Mouse (Mus musculus) ES-E14 (cell line): ENCODE data around the gene Antxr1. TPM values are rescaled to one million over a fixed set of nuclear protein-coding genes. Genes with fewer than 3 reads are reported as not detected.

ENCODE experiments used
- DNase-seq: peaks from one replicate; pipeline ENCODE4 v3.0.0-alpha.2; 2013; ENCODE audit warnings: low read depth, low spot score
- H3K27ac ChIP-seq: 2 replicates; pipeline ENCODE4 v1.5.1; 2012; ENCODE audit warnings: low read depth, mild to moderate bottlenecking, low read length, moderate library complexity, mixed read lengths; ENCODE audit not compliant: poor library complexity, insufficient read depth, severe bottlenecking
- H3K36me3 ChIP-seq: 2 replicates; pipeline ENCODE4 v1.6.1; 2012; ENCODE audit warnings: mild to moderate bottlenecking, low read length, moderate library complexity, mixed read lengths; ENCODE audit not compliant: control insufficient read depth, poor library complexity, insufficient read depth, severe bottlenecking
- H3K4me1 ChIP-seq, 2 experiments: fragments of 150-350 bp in 1 of 2; sonication (generic) in 1 of 2; 2 replicates each; pipeline ENCODE4 v1.6.1; 2012; ENCODE audit warnings: low read length in 2 of 2, mild to moderate bottlenecking in 1 of 2, mixed read lengths in 1 of 2; ENCODE audit not compliant: control insufficient read depth in 2 of 2, insufficient read depth in 2 of 2, poor library complexity in 1 of 2
- H3K4me3 ChIP-seq, 2 experiments: fragments of 150-350 bp in 1 of 2; sonication (generic) in 1 of 2; 2 replicates each; pipeline ENCODE4 v1.5.1; 2012; ENCODE audit warnings: low read length in 2 of 2, low read depth in 1 of 2, mild to moderate bottlenecking in 1 of 2, mixed read lengths in 1 of 2; ENCODE audit not compliant: insufficient read depth in 1 of 2, poor library complexity in 1 of 2, severe bottlenecking in 1 of 2
- H3K9ac ChIP-seq: 2 replicates; pipeline ENCODE4 v1.6.1; 2012; ENCODE audit warnings: low read depth, mild to moderate bottlenecking, low read length, mixed read lengths; ENCODE audit not compliant: poor library complexity, insufficient read depth, severe bottlenecking
- H3K9me3 ChIP-seq: fragments of 150-350 bp; sonication (generic); 2 replicates; pipeline ENCODE4 v1.6.1; 2012; ENCODE audit warnings: low read depth, mild to moderate bottlenecking, low read length; ENCODE audit not compliant: control insufficient read depth, insufficient read depth
- CHD2 ChIP-seq: IDR thresholded peaks from 2 replicates; pipeline ENCODE4 v1.6.1; 2014; ENCODE audit warnings: mild to moderate bottlenecking, low read depth, low read length, inconsistent platforms
- HCFC1 ChIP-seq: IDR thresholded peaks from 2 replicates; pipeline ENCODE4 v1.6.1; 2012; ENCODE audit warnings: low read length, inconsistent platforms, borderline replicate concordance; ENCODE audit not compliant: insufficient read depth
- MAFK ChIP-seq: IDR thresholded peaks from 2 replicates; pipeline ENCODE4 v1.6.1; 2014; ENCODE audit warnings: mild to moderate bottlenecking, low read depth, low read length, inconsistent platforms; ENCODE audit not compliant: insufficient read depth
- ZC3H11A ChIP-seq: IDR thresholded peaks from 2 replicates; pipeline ENCODE4 v1.6.1; 2012; ENCODE audit warnings: low read depth, mild to moderate bottlenecking, inconsistent platforms, low read length, borderline replicate concordance
- ZNF384 ChIP-seq: IDR thresholded peaks from 2 replicates; pipeline ENCODE4 v1.6.1; 2012; ENCODE audit warnings: low read depth, low read length, inconsistent platforms
- in situ Hi-C, 2 experiments: fragments of 600-800 bp; cut with MboI; formaldehyde crosslinking; loops; one replicate each; pipeline ENCODE4 v1.15.1; 2025; ENCODE audit warnings: low sequenced_read_pairs in 2 of 2, inconsistent platforms in 1 of 2; ENCODE audit not compliant: unreplicated experiment in 2 of 2
- total RNA-seq: library from RNA; depleted of rRNA; stranded (reverse); fragments of 300-350 nt; gene quantifications from 2 replicates; pipeline ENCODE4 v1.2.3, GENCODE M21; 2012

Gene Antxr1
- total RNA-seq, 1 experiment: 2.5 TPM

DNA sequence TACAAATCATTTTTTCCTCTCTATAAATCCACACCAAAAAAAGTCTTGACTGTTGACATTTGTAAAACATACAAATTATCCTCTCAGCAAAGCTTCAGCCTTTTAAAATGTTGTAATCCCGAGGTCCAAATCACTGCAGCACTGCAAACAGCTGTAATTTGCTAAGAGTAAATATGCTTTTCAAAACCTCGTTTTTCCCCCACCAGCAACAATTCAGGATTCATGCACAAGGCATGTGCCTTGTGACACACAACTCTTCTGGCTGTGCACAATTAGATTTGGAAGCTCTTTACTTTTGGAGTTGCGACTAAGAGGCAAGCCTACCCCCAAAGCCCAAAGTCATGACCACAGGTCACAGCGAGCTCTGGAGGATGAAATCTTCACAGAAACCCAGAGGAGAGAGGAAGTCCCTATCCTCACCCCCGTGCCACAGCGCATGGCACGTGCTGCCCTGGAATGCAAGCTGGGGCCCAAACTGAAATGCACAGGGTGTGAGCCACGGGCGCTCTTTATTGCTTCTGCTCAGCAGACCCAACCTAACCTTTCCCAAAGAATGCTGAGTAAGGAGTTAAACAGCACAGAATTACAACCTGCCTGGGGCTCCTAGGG lies 87.3 kb downstream of the Antxr1 start:
- no peaks in the 10 kb centered on the region for H3K4me1 ChIP-seq
- H3K27ac ChIP-seq: no peak overlapping the region
- no peaks in the 10 kb centered on the region for H3K9me3 ChIP-seq
- in situ Hi-C loops: no loop called here
- H3K9ac ChIP-seq: no peak overlapping the region
- H3K4me3 ChIP-seq: no peak overlapping the region
- TF ChIP-seq MAFK: 0 out of 2 replicates have a peak, but pooled peaks have one; percentile 15
- TF ChIP-seq CHD2: no peak
- H3K36me3 ChIP-seq: no peaks in the 10 kb centered on the region
- no peak for DNase-seq

DNA sequence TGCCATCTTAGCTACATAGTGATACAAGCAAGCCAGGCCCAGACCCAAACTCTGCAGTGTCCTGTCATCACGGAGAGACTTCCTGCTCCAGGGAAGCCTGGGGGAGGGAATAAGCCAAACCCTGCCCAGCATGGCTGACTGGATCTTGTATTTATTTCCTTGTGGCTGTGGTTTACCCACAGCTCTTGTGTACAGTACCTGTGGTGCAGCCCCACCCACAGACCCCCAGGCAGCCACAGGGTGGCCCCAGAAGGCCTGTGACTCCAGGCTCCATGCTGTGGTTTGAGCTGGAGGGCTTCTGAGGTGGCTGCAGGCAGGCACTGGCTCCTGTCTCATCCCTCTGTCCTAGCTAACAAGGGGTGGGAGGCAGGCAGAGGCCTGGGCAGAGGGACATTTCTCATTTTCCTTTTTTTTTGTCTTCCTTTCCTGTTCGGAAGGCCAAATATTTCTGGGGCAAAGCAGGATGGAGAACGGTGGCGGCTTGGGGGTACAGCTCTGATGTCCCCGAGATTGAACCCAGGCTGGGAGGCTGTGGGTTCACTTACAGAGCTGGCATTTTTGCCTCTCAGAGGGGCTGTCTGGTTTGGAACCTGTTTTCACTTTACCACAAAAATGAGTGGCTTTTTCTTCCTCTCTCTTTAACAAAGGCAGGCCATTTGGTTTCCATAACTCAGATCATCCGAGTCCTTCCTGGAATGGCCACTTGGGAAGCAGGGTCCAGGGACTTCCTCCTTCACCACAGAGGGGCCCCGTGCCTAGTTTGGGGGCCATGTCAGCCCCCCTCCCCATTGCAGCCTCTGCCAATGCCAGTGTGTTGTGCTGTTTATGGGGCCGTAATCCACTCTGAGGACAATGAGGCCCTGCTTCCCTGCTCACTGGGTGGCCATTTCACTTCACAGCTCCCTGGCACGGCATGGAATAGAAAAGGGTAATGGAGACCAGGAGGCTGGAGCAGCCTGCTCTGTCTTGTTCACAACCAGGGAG lies 91.2 kb downstream of the Antxr1 start:
- in situ Hi-C loops: no loop called here
- H3K9me3 ChIP-seq: no peaks in the 10 kb centered on the region
- no peak for DNase-seq
- H3K36me3 ChIP-seq: no peaks in the 10 kb centered on the region
- TF ChIP-seq ZC3H11A: no peak
- no peak for TF ChIP-seq HCFC1
- TF ChIP-seq MAFK: no peak
- TF ChIP-seq ZNF384: no peak
- TF ChIP-seq CHD2: no peak
- no peak overlapping the region for H3K9ac ChIP-seq
- no peak overlapping the region; the same call in 1 of the 2 replicates for H3K27ac ChIP-seq
- H3K4me3 ChIP-seq: no peak overlapping the region
- H3K4me1 ChIP-seq: no peaks in the 10 kb centered on the region

- no peaks in the 10 kb centered on the region for H3K9me3 ChIP-seq
- H3K27ac ChIP-seq: no peak overlapping the region
- no peaks in the 10 kb centered on the region for H3K4me1 ChIP-seq
- no peak overlapping the region for H3K4me3 ChIP-seq
- TF ChIP-seq HCFC1: no peak
- in situ Hi-C loops: no loop called here
- DNase-seq: no peak
- no peaks in the 10 kb centered on the region for H3K36me3 ChIP-seq
- no peak overlapping the region for H3K9ac ChIP-seq
These were observed 98.4 kb downstream of the Antxr1 start for GRCm38 (mm10) chr6:87237260-87237659.

DNA sequence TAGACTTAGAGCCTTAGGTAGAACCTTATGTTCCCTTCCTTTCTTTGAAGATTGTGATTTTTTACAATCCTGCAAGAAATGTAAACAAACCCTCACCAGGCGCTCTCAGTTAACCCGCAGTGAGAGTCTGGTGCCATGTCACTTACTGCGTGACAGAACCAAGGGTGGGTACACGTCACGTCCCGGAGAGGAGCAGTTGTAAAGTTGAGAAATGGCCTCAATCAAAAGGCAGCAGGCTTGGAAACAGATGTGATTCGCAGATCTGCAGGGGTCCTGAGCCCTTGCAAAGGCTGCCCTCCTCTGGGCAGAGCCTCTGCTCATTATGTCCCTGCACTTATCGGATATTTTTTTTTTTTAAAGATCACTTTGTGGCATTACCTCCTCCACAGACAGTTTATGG lies 99.6 kb downstream of the Antxr1 start:
- no peak for DNase-seq
- in situ Hi-C loops: no loop called here
- H3K4me1 ChIP-seq: no peaks in the 10 kb centered on the region
- no peaks in the 10 kb centered on the region for H3K9me3 ChIP-seq
- H3K9ac ChIP-seq: no peak overlapping the region
- no peak overlapping the region for H3K27ac ChIP-seq
- TF ChIP-seq HCFC1 (no peak), MAFK (no peak), ZNF384 (no peak), ZC3H11A (no peak), CHD2 (no peak)
- no peak overlapping the region for H3K4me3 ChIP-seq
- no peaks in the 10 kb centered on the region for H3K36me3 ChIP-seq

- Histone ChIP-seq H3K27ac (no peak overlapping the region), H3K36me3 (no peaks in the 10 kb centered on the region), H3K4me3 (no peak overlapping the region), H3K4me1 (no peaks in the 10 kb centered on the region), H3K9ac (no peak overlapping the region), H3K9me3 (no peaks in the 10 kb centered on the region)
- in situ Hi-C loops: no loop called here
- no peak for DNase-seq
- no peak for TF ChIP-seq HCFC1
- no peak for TF ChIP-seq ZNF384
- no peak for TF ChIP-seq CHD2
- TF ChIP-seq ZC3H11A: no peak
- TF ChIP-seq MAFK: no peak
These were observed 102.5 kb downstream of the Antxr1 start for GRCm38 (mm10) chr6:87233111-87233510.
